Mouse (Mus musculus) olfactory bulb, adult 2 months (tissue): Measurements from ENCODE around the gene Gabrr3.

Source experiments
- CTCF ChIP-seq: fragments of 200-500 bp; IDR thresholded peaks from 2 replicates; pipeline ENCODE4 v1.5.1; 2012; ENCODE audit warnings: low read depth, mild to moderate bottlenecking, low read length, moderate library complexity; ENCODE audit not compliant: insufficient read depth
- POLR2A ChIP-seq: fragments of 200-500 bp; IDR thresholded peaks from 2 replicates; pipeline ENCODE4 v1.6.1; 2012; ENCODE audit warnings: mild to moderate bottlenecking, low read depth, low read length, moderate library complexity; ENCODE audit not compliant: insufficient read depth

GRCm38 (mm10) chr16:59472546-59472945 lies 65.4 kb downstream of the Gabrr3 start:
- TF ChIP-seq CTCF: no peak
- no peak for TF ChIP-seq POLR2A
